ENCODE assay signal across 10 mouse cellular contexts in genomic region chr7:134552051-134552451, GRCm38 (mm10).
A peak's percentile ranks its signal among the peaks of the same experiment; 100 is the strongest.
DNase-seq lines count a peak whose midpoint lies in the region; ATAC-seq and TF ChIP-seq lines count a peak whose summit lies in the region.
"Had no signal": no experiment of that assay in that cellular context is flagged by ENCODE, and none has a peak within 500 bp of the region (broad histone marks: within the 10 kb centered on the region; RNA-seq: fewer than 3 reads in every experiment).

No protein-coding gene starts in this region.

- no peak overlapping the region for H3K4me3 ChIP-seq in hindbrain, postnatal 0 days (ENCODE audit: low read length)
- no peak overlapping the region for H3K4me3 ChIP-seq in hindbrain, embryonic 13.5 days
- no peak overlapping the region for H3K4me3 ChIP-seq in heart, embryonic 15.5 days
- H3K4me3 ChIP-seq: liver, embryonic 12.5 days; neural tube, embryonic 12.5 days had no signal

- H3K27me3 ChIP-seq in hindbrain, postnatal 0 days (ENCODE audit: insufficient read depth, low read length), result no peaks in the 10 kb centered on the region
- H3K27me3 ChIP-seq in hindbrain, embryonic 13.5 days, result no peaks in the 10 kb centered on the region
- no peaks in the 10 kb centered on the region for H3K27me3 ChIP-seq in heart, embryonic 15.5 days
- H3K27me3 ChIP-seq: liver, embryonic 12.5 days; neural tube, embryonic 12.5 days had no signal

- peaks cover 15% of the 10 kb centered on the region for H3K4me1 ChIP-seq in hindbrain, postnatal 0 days (ENCODE audit: insufficient read depth, low read length)
- H3K4me1 ChIP-seq in hindbrain, embryonic 13.5 days (replicated peaks), result peaks cover 17% of the 10 kb centered on the region
- H3K4me1 ChIP-seq in heart, embryonic 15.5 days (replicated peaks), result peaks cover 15% of the 10 kb centered on the region
- H3K4me1 ChIP-seq: liver, embryonic 12.5 days had no signal

- H3K9me3 ChIP-seq in hindbrain, postnatal 0 days (ENCODE audit: low read length), result no peaks in the 10 kb centered on the region
- H3K9me3 ChIP-seq in hindbrain, embryonic 13.5 days, result no peaks in the 10 kb centered on the region
- H3K9me3 ChIP-seq in heart, embryonic 15.5 days (replicated peaks), result no peaks in the 10 kb centered on the region
- H3K9me3 ChIP-seq: liver, embryonic 12.5 days; neural tube, embryonic 12.5 days had no signal

- H3K9ac ChIP-seq in hindbrain, postnatal 0 days (replicated peaks; ENCODE audit: low read length), result no peak overlapping the region
- no peak overlapping the region for H3K9ac ChIP-seq in hindbrain, embryonic 13.5 days
- H3K9ac ChIP-seq in heart, embryonic 15.5 days, result no peak overlapping the region
- H3K9ac ChIP-seq: liver, embryonic 12.5 days; neural tube, embryonic 12.5 days had no signal

- WGBS in hindbrain, postnatal 0 days, result 37% methylated on average over 6 of the region's 6 CpGs
- 57% methylated on average over 6 of the region's 6 CpGs for WGBS in hindbrain, embryonic 13.5 days
- 53% methylated on average over 6 of the region's 6 CpGs for WGBS in heart, embryonic 15.5 days

- no peak overlapping the region for H3K27ac ChIP-seq in hindbrain, postnatal 0 days
- H3K27ac ChIP-seq in hindbrain, embryonic 13.5 days, result no peak overlapping the region
- H3K27ac ChIP-seq in heart, embryonic 15.5 days, result no peak overlapping the region
- H3K27ac ChIP-seq: liver, embryonic 12.5 days; neural tube, embryonic 12.5 days had no signal

- TF ChIP-seq CTCF in hindbrain, postnatal 0 days (IDR thresholded peaks at IDR 0.05; ENCODE audit: low read depth), result no peak

- no peak overlapping the region for H3K4me2 ChIP-seq in hindbrain, postnatal 0 days (ENCODE audit: low read depth, low read length)
- H3K4me2 ChIP-seq in hindbrain, embryonic 13.5 days, result no peak overlapping the region
- H3K4me2 ChIP-seq in heart, embryonic 15.5 days, result no peak overlapping the region
- H3K4me2 ChIP-seq: liver, embryonic 12.5 days; neural tube, embryonic 12.5 days had no signal

- DNase-seq in hindbrain, postnatal 0 days (ENCODE audit: low spot score), result peak; percentile 69
- DNase-seq in adrenal gland, postnatal 36 days, result peak; percentile 59 to 62
- DNase-seq in layer of hippocampus, postnatal 36 days, result peak; percentile 24 to 33
- no peak for DNase-seq in urinary bladder, postnatal 14 days (ENCODE audit: low spot score)
- no peak for DNase-seq in MN1 (ENCODE audit: low spot score)
- DNase-seq: cerebellum, postnatal 25 days had no signal

- ATAC-seq in hindbrain, postnatal 0 days, result peak; percentile 59
- no peak for ATAC-seq in hindbrain, embryonic 13.5 days (ENCODE audit: low FRiP score)
- peak; percentile 22; the same call in 1 of the 2 replicates for ATAC-seq in heart, embryonic 15.5 days (replicated peaks; ENCODE audit: insufficient number of reproducible peaks, insufficient read depth, low FRiP score, low read depth)
- ATAC-seq: liver, embryonic 12.5 days had no signal

- H3K36me3 ChIP-seq in hindbrain, postnatal 0 days (ENCODE audit: insufficient read depth, low read length), result no peaks in the 10 kb centered on the region
- no peaks in the 10 kb centered on the region for H3K36me3 ChIP-seq in hindbrain, embryonic 13.5 days
- no peaks in the 10 kb centered on the region for H3K36me3 ChIP-seq in heart, embryonic 15.5 days
- H3K36me3 ChIP-seq: liver, embryonic 12.5 days; neural tube, embryonic 12.5 days had no signal

Comparison
In these comparisons a context has a peak if more than half of its experiments do, and no peak if none do; other contexts are left out.
1. DNase-seq: peak in hindbrain, postnatal 0 days (single experiment), adrenal gland, postnatal 36 days (2 of 2) and layer of hippocampus, postnatal 36 days (2 of 2); none in urinary bladder, postnatal 14 days (single experiment) and MN1 (single experiment).